Mouse (Mus musculus) heart, embryonic 16.5 days (tissue): Measurements from ENCODE around the gene Nudt3. TPM values are rescaled to one million over a fixed set of nuclear protein-coding genes. Genes with fewer than 3 reads are reported as not detected.

Experiments
- ATAC-seq: fragments of 200-750 bp; cut with Nextera tagmentation; replicated peaks from 2 replicates; pipeline ENCODE4 v1.8.0; 2017; ENCODE audit warnings: moderate number of reproducible peaks; ENCODE audit not compliant: insufficient read depth, low FRiP score; ENCODE audit errors: extremely low read depth
- H3K27ac ChIP-seq: fragments of 300-500 bp; sonication (generic); 2 replicates; pipeline ENCODE4 v1.5.1; 2014; ENCODE audit warnings: mild to moderate bottlenecking, low read length, control low read depth, moderate library complexity
- H3K27me3 ChIP-seq: fragments of 300-500 bp; sonication (generic); 2 replicates; pipeline ENCODE4 v1.6.1; 2014; ENCODE audit warnings: low read length, mixed read lengths; ENCODE audit not compliant: control insufficient read depth, insufficient read depth
- H3K36me3 ChIP-seq: fragments of 300-500 bp; sonication (generic); 2 replicates; pipeline ENCODE4 v1.6.1; 2014; ENCODE audit not compliant: control insufficient read depth, insufficient read depth
- H3K4me1 ChIP-seq: fragments of 300-500 bp; sonication (generic); 2 replicates; pipeline ENCODE4 v1.6.1; 2014; ENCODE audit warnings: low read length, mixed read lengths; ENCODE audit not compliant: control insufficient read depth, insufficient read depth
- H3K4me2 ChIP-seq: fragments of 300-500 bp; sonication (generic); 2 replicates; pipeline ENCODE4 v1.6.1; 2014; ENCODE audit warnings: low read depth, mild to moderate bottlenecking, control low read depth, low read length
- H3K4me3 ChIP-seq: fragments of 300-500 bp; sonication (generic); 2 replicates; pipeline ENCODE4 v1.5.1; 2014; ENCODE audit warnings: mild to moderate bottlenecking, control low read depth, low read length
- H3K9ac ChIP-seq: fragments of 300-500 bp; sonication (generic); 2 replicates; pipeline ENCODE4 v1.6.1; 2014; ENCODE audit warnings: low read length, control low read depth
- H3K9me3 ChIP-seq: fragments of 300-500 bp; sonication (generic); replicated peaks from 2 replicates; pipeline ENCODE4 v1.6.1; 2016; ENCODE audit warnings: low read length; ENCODE audit not compliant: control insufficient read depth
- WGBS: fragments of 180-500 bp; shearing (Covaris S2); extraction: QIAGEN DNeasy Blood & Tissue Kit; methylation state at CpG from one replicate; pipeline ENCODE4 v1.1.7; 2014; 5-methylcytosine and 5-hydroxymethylcytosine counted together
- polyA plus RNA-seq: library from polyadenylated mRNA; unstranded; fragments of >200 nt; fragmentation: Nextera tagmentation; extraction: Ambion mirVana; gene quantifications from 2 replicates; pipeline ENCODE4 v1.2.1, GENCODE M21; 2015

The Nudt3 gene
- polyA plus RNA-seq, 1 experiment from 2014 or later: 176 TPM

GRCm38 (mm10) chr17:27551393-27551940 is 71.8 kb downstream of the Nudt3 start:
- Histone ChIP-seq H3K9ac (no peak overlapping the region), H3K9me3 (no peaks in the 10 kb centered on the region), H3K27me3 (no peaks in the 10 kb centered on the region), H3K36me3 (no peaks in the 10 kb centered on the region), H3K4me1 (peaks cover 19% of the 10 kb centered on the region), H3K4me2 (no peak overlapping the region), H3K27ac (no peak overlapping the region), H3K4me3 (no peak overlapping the region)
- ATAC-seq: no peak
- 54% methylated on average over 10 of the region's 10 CpGs for WGBS

- ATAC-seq: 0 out of 2 replicates have a peak, but pooled peaks have one; percentile 12
- no peaks in the 10 kb centered on the region for H3K9me3 ChIP-seq
- WGBS: 53% methylated on average over 8 of the region's 8 CpGs
- no peaks in the 10 kb centered on the region for H3K36me3 ChIP-seq
- no peak overlapping the region for H3K27ac ChIP-seq
- no peak overlapping the region for H3K4me3 ChIP-seq
- H3K4me2 ChIP-seq: no peak overlapping the region
- no peaks in the 10 kb centered on the region for H3K27me3 ChIP-seq
- peaks cover 11% of the 10 kb centered on the region for H3K4me1 ChIP-seq
- H3K9ac ChIP-seq: no peak overlapping the region; the same call in 1 of the 2 replicates
Measured at GRCm38 (mm10) chr17:27549234-27549633, 74.1 kb downstream of the Nudt3 start.

GRCm38 (mm10) chr17:27547253-27547868 is 75.9 kb downstream of the Nudt3 start:
- no peaks in the 10 kb centered on the region for H3K27me3 ChIP-seq
- 56% methylated on average over 9 of the region's 9 CpGs for WGBS
- H3K4me2 ChIP-seq: no peak overlapping the region
- no peaks in the 10 kb centered on the region for H3K9me3 ChIP-seq
- ATAC-seq: peak; percentile 42; the same call in 1 of the 2 replicates
- H3K27ac ChIP-seq: no peak overlapping the region
- H3K4me3 ChIP-seq: no peak overlapping the region
- H3K9ac ChIP-seq: no peak overlapping the region
- no peaks in the 10 kb centered on the region for H3K36me3 ChIP-seq
- H3K4me1 ChIP-seq: peaks cover 7% of the 10 kb centered on the region

- H3K4me2 ChIP-seq: no peak overlapping the region
- no peak for ATAC-seq
- peaks cover 7% of the 10 kb centered on the region for H3K4me1 ChIP-seq
- H3K9me3 ChIP-seq: no peaks in the 10 kb centered on the region
- H3K36me3 ChIP-seq: no peaks in the 10 kb centered on the region
- H3K27ac ChIP-seq: no peak overlapping the region
- H3K4me3 ChIP-seq: no peak overlapping the region
- 72% methylated on average over 7 of the region's 7 CpGs for WGBS
- no peak overlapping the region for H3K9ac ChIP-seq
- H3K27me3 ChIP-seq: no peaks in the 10 kb centered on the region
Measured at GRCm38 (mm10) chr17:27546574-27547085, 76.7 kb downstream of the Nudt3 start.

DNA sequence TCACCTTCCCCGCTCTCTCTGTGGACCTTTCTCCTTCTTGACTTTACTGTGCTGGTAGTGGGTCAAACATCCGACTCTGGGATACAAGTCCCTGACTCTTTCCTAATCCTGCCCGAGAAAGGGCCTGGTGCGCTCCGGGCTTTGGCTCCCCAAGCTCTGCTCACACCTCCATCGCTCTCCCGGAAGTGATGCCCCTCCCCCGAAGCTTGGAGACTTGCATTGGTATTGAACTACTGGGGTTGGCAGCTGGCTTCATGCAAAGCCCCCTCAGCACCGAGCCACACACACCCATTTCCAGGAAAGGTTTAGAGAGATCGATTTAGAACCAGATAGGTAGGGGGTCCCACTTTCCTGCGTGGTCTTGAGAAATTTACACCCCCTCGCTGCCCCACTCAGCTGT is 77.3 kb downstream of the Nudt3 start:
- WGBS: 47% methylated on average over 12 of the region's 12 CpGs
- Histone ChIP-seq H3K27me3 (no peaks in the 10 kb centered on the region), H3K4me2 (no peak overlapping the region), H3K9ac (no peak overlapping the region), H3K4me1 (peaks cover 7% of the 10 kb centered on the region), H3K36me3 (no peaks in the 10 kb centered on the region), H3K4me3 (no peak overlapping the region), H3K27ac (no peak overlapping the region), H3K9me3 (no peaks in the 10 kb centered on the region)
- ATAC-seq: no peak

GRCm38 (mm10) chr17:27544551-27544950 is 78.7 kb downstream of the Nudt3 start:
- Histone ChIP-seq H3K9me3 (no peaks in the 10 kb centered on the region), H3K9ac (no peak overlapping the region), H3K36me3 (no peaks in the 10 kb centered on the region), H3K4me3 (no peak overlapping the region), H3K4me2 (no peak overlapping the region), H3K27me3 (no peaks in the 10 kb centered on the region), H3K4me1 (peaks cover 7% of the 10 kb centered on the region), H3K27ac (no peak overlapping the region)
- no peak for ATAC-seq
- WGBS: 75% methylated on average over 11 of the region's 11 CpGs

- Histone ChIP-seq H3K4me3 (no peak overlapping the region), H3K9ac (no peak overlapping the region), H3K4me1 (no peaks in the 10 kb centered on the region), H3K27ac (no peak overlapping the region), H3K4me2 (no peak overlapping the region), H3K36me3 (no peaks in the 10 kb centered on the region), H3K9me3 (no peaks in the 10 kb centered on the region), H3K27me3 (no peaks in the 10 kb centered on the region)
- no peak for ATAC-seq
- 70% methylated on average over 3 of the region's 3 CpGs for WGBS
Measured at GRCm38 (mm10) chr17:27541984-27542383, 81.3 kb downstream of the Nudt3 start.

DNA sequence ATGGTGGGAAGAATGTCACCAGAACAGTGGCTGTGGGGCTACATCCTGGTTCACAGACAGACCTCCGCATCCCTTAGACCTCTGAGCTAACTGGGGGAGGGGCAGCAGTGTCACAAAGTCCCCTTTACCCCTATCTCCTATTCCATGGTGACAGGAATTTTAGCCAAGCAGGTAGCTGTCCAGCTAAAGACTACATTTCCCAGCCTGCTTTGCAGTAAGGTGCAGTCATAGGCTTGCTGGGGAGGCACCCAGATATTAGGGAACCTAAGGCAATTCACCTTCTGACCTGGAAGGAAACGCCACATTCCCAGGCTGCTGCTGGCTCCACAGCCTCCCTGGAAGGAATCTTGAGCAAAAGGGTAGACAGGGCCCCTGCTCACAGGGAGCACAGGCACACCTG is 82.0 kb downstream of the Nudt3 start:
- Histone ChIP-seq H3K4me1 (no peaks in the 10 kb centered on the region), H3K27me3 (no peaks in the 10 kb centered on the region), H3K36me3 (no peaks in the 10 kb centered on the region), H3K9ac (no peak overlapping the region), H3K9me3 (no peaks in the 10 kb centered on the region), H3K27ac (no peak overlapping the region), H3K4me3 (no peak overlapping the region), H3K4me2 (no peak overlapping the region)
- no peak for ATAC-seq
- WGBS: 70% methylated on average over 2 of the region's 2 CpGs

- H3K4me2 ChIP-seq: no peak overlapping the region
- no peak overlapping the region for H3K4me3 ChIP-seq
- H3K36me3 ChIP-seq: no peaks in the 10 kb centered on the region
- no peaks in the 10 kb centered on the region for H3K27me3 ChIP-seq
- WGBS: 4% methylated on average over 10 of the region's 10 CpGs
- H3K9me3 ChIP-seq: 0 out of 2 replicates have a peak, but pooled peaks cover 2% of the 10 kb centered on the region
- peak; percentile 72 for ATAC-seq
- H3K4me1 ChIP-seq: no peaks in the 10 kb centered on the region
- H3K9ac ChIP-seq: no peak overlapping the region
- H3K27ac ChIP-seq: no peak overlapping the region
Measured at GRCm38 (mm10) chr17:27534718-27535117, 88.6 kb downstream of the Nudt3 start.
